Mouse (Mus musculus) cerebellum, adult 2 months (tissue): ENCODE data around the gene Gpatch8. TPM values are rescaled to one million over a fixed set of nuclear protein-coding genes. Genes with fewer than 3 reads are reported as not detected.

ENCODE experiments used
- DNase-seq, 2 experiments: peaks; one replicate each; pipeline ENCODE4 v3.0.0; 2021
- H3K27ac ChIP-seq: fragments of 200-500 bp; 2 replicates; pipeline ENCODE4 v1.5.1; 2012; ENCODE audit warnings: low read length, control low read depth, inconsistent platforms; ENCODE audit not compliant: insufficient read depth
- H3K27me3 ChIP-seq: fragments of 200-500 bp; 2 replicates; pipeline ENCODE4 v1.6.1; 2012; ENCODE audit warnings: inconsistent platforms, mild to moderate bottlenecking, low read length, moderate library complexity; ENCODE audit not compliant: control insufficient read depth, insufficient read depth
- H3K4me1 ChIP-seq: fragments of 200-500 bp; 2 replicates; pipeline ENCODE4 v1.6.1; 2011; ENCODE audit warnings: low read length; ENCODE audit not compliant: control insufficient read depth, insufficient read depth
- H3K4me3 ChIP-seq: fragments of 200-500 bp; replicated peaks from 2 replicates; pipeline ENCODE3; 2011; ENCODE audit warnings: mild to moderate bottlenecking, low read depth, low read length, control low read depth; ENCODE audit not compliant: insufficient read depth
- CTCF ChIP-seq: fragments of 200-500 bp; IDR thresholded peaks from 2 replicates; pipeline ENCODE4 v1.5.1; 2011; ENCODE audit warnings: low read depth, mild to moderate bottlenecking, control low read depth, low read length, moderate library complexity, borderline replicate concordance; ENCODE audit not compliant: insufficient read depth
- POLR2A ChIP-seq: fragments of 200-500 bp; IDR thresholded peaks from 2 replicates; pipeline ENCODE4 v1.6.1; 2011; ENCODE audit warnings: low read length, control low read depth, borderline replicate concordance; ENCODE audit not compliant: insufficient read depth
- WGBS: fragments of 180-500 bp; shearing (Covaris S2); methylation state at CpG from one replicate; pipeline ENCODE4 v1.1.7; 2018; 5-methylcytosine and 5-hydroxymethylcytosine counted together
- polyA plus RNA-seq: library from polyadenylated mRNA; depleted of rRNA; stranded (reverse); fragments of >200 nt; gene quantifications from 2 replicates; pipeline ENCODE4 v1.2.3, GENCODE M21; 2012

Gene Gpatch8
- polyA plus RNA-seq, 1 experiment = 64.7 TPM

- WGBS = under 1% methylated on average over 37 of the region's 37 CpGs
- peak; percentile 90 to 92 for DNase-seq
- Histone ChIP-seq H3K27ac (peak overlapping the region; percentile 49), H3K27me3 (no peaks in the 10 kb centered on the region), H3K4me1 (peaks cover 8% of the 10 kb centered on the region), H3K4me3 (peak overlapping the region; percentile 65)
- TF ChIP-seq POLR2A = no peak
- TF ChIP-seq CTCF = no peak
Measured at GRCm38 (mm10) chr11:102467041-102467631, 89.1 kb downstream of the Gpatch8 start.

GRCm38 (mm10) chr11:102465713-102466436, 90.3 kb downstream of the Gpatch8 start:
- TF ChIP-seq CTCF = no peak
- TF ChIP-seq POLR2A = no peak
- 39% methylated on average over 26 of the region's 26 CpGs for WGBS
- DNase-seq = peak in 1 of 2 experiments; percentile 37
- Histone ChIP-seq H3K27me3 (no peaks in the 10 kb centered on the region), H3K4me3 (no peak overlapping the region), H3K27ac (no peak overlapping the region), H3K4me1 (peaks cover 8% of the 10 kb centered on the region)

- Histone ChIP-seq H3K27ac (no peak overlapping the region), H3K4me3 (no peak overlapping the region), H3K4me1 (peaks cover 8% of the 10 kb centered on the region), H3K27me3 (no peaks in the 10 kb centered on the region)
- no peak for TF ChIP-seq POLR2A
- TF ChIP-seq CTCF = no peak
- DNase-seq = no peak
- 89% methylated on average over 6 of the region's 6 CpGs for WGBS
Measured at GRCm38 (mm10) chr11:102464901-102465300, 91.3 kb downstream of the Gpatch8 start.

- peaks cover 1% of the 10 kb centered on the region; the same call in 1 of the 2 replicates for H3K4me1 ChIP-seq
- no peak overlapping the region for H3K4me3 ChIP-seq
- no peaks in the 10 kb centered on the region for H3K27me3 ChIP-seq
- no peak for DNase-seq
- 78% methylated on average over 3 of the region's 3 CpGs for WGBS
- H3K27ac ChIP-seq = no peak overlapping the region
- TF ChIP-seq CTCF (no peak), POLR2A (no peak)
Measured at GRCm38 (mm10) chr11:102461764-102462163, 94.4 kb downstream of the Gpatch8 start.

GRCm38 (mm10) chr11:102460541-102460940, 95.7 kb downstream of the Gpatch8 start:
- H3K27me3 ChIP-seq = no peaks in the 10 kb centered on the region
- H3K27ac ChIP-seq = no peak overlapping the region
- TF ChIP-seq POLR2A (no peak), CTCF (no peak)
- 53% methylated on average over 16 of the region's 16 CpGs for WGBS
- H3K4me3 ChIP-seq = no peak overlapping the region
- DNase-seq = no peak
- 0 out of 2 replicates have a peak, but pooled peaks cover 3% of the 10 kb centered on the region for H3K4me1 ChIP-seq

GRCm38 (mm10) chr11:102455740-102456396, 100.3 kb downstream of the Gpatch8 start:
- DNase-seq = peak; percentile 68 to 69
- no peaks in the 10 kb centered on the region for H3K27me3 ChIP-seq
- under 1% methylated on average over 39 of the region's 40 CpGs for WGBS
- 0 out of 2 replicates have a peak, but pooled peaks cover 3% of the 10 kb centered on the region for H3K4me1 ChIP-seq
- H3K4me3 ChIP-seq = peak overlapping the region; percentile 57
- TF ChIP-seq CTCF (peak; percentile 28; the same call in 1 of the 2 replicates), POLR2A (peak; percentile 33; the same call in 1 of the 2 replicates)
- H3K27ac ChIP-seq = no peak overlapping the region

- Histone ChIP-seq H3K4me1 (peaks cover 18% of the 10 kb centered on the region; the same call in 1 of the 2 replicates), H3K27ac (no peak overlapping the region), H3K4me3 (no peak overlapping the region), H3K27me3 (no peaks in the 10 kb centered on the region)
- no peak for DNase-seq
- 47% methylated on average over 10 of the region's 10 CpGs for WGBS
- TF ChIP-seq CTCF (no peak), POLR2A (no peak)
Measured at GRCm38 (mm10) chr11:102453131-102453530, 103.1 kb downstream of the Gpatch8 start.

- Histone ChIP-seq H3K4me1 (peaks cover 29% of the 10 kb centered on the region), H3K27ac (peak overlapping the region; percentile 77), H3K4me3 (no peak overlapping the region), H3K27me3 (no peaks in the 10 kb centered on the region)
- peak; percentile 63 to 78 for DNase-seq
- TF ChIP-seq CTCF = no peak
- no peak for TF ChIP-seq POLR2A
- 52% methylated on average over 17 of the region's 17 CpGs for WGBS
Measured at GRCm38 (mm10) chr11:102449043-102450008, 106.9 kb downstream of the Gpatch8 start.
